Mouse (Mus musculus) kidney, postnatal 25 days (tissue): ENCODE measurements around the gene Ttll2.
A peak's percentile ranks its signal among the peaks of the same experiment; 100 is the strongest.
"Not testable (repeated sequence)": the region's sequence is repeated elsewhere in the genome, so short reads cannot be mapped to it uniquely, and the experiment has no call there.

Experiments used
- DNase-seq, 2 experiments: peaks; one replicate each; pipeline ENCODE4 v3.0.0; 2021; ENCODE audit warnings: mixed read lengths in 2 of 2

Ttll2 gene

DNA sequence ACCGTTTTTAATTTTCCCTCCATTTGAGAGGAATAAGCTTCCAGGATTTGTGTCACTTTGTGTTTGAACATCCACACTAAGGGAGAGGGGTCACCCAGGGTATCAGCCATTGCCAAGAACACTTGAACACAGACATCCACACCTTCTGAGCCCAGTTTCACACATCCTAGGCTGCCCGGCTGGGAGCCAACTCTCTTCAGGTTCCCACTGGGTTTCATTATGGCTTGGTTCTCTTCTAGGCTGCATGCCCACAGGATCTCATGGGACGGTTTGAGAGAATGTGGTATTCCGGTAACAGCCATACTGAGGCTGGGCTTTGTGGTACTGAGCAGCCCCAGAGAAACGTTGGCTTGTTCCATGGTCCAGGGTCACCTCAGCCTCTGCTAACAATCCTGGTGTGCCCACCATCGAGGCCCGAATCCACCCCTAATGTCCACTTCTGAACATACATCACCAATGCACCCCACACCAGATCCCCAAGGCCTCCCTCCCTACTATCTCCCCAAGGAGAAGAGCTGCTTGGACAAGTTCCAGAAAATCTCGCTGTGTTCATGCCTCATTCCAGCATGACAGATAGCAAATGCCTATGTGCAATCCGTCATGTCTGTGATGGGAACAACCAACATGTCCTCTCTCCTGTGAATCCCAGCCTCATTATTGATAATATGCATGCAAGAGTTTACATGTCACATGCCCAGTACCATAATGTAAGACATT, 8.4 kb upstream of the Ttll2 start:
- DNase-seq = not testable (repeated sequence)

DNA sequence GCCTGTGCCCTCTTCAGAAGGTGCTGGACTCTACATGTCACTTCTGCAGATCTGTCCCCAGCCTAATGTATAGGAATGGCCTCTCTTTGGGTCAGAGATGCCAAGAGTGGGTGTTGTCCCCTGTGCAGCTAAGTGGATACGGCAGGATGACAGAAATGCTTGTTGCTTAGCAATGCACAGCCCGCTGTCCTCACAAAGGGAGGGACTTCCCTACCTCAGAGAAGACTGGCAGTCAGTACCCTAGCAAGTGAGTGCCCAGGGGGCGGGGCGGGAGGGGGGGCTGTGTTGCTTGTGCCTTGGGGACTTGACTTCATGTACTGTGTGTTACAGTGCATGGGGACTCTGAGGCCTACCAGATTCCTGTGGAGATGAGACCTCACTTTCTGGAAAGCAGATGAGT, 7.3 kb upstream of the Ttll2 start:
- not testable (repeated sequence) for DNase-seq

DNA sequence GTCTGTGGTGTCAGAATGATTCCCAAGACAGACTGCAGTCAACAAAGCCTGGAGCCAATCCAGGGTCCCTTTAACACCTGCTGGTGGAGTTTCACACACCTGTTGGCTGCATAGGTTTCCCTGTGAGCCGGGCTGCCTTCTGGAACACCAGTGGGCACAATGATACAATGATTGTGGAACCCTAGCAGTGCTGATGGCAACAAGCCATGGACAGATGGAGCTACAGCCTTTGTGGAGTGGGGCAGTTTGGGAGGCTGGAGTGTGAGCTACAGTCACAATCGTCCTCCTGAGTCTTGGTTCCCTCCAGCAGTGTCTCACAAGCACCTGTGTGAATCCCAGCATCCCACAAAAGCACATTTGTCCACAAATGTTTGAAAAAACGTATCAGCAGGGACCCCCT, 3.7 kb downstream of the Ttll2 start:
- DNase-seq = not testable (repeated sequence)

DNA sequence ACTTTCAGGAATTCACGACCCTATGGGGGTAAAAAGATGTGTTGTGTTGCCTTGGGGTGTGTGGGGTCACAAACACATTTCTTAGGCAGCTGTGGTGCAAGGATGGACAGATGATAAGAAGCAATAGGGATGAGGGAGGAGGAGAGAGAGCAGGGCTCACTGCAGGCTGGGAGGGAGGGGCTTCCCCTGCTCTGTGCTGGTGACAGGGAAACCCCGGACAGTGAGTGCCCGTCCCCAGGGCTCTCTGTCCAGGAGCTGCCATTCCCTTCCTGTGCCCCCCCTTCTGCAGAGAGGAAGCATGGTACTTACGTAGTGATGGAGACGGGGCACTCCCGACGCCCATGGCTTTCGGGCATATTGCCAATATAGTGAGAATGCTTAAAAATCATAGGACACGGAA, 15.1 kb downstream of the Ttll2 start:
- not testable (repeated sequence) for DNase-seq

DNA sequence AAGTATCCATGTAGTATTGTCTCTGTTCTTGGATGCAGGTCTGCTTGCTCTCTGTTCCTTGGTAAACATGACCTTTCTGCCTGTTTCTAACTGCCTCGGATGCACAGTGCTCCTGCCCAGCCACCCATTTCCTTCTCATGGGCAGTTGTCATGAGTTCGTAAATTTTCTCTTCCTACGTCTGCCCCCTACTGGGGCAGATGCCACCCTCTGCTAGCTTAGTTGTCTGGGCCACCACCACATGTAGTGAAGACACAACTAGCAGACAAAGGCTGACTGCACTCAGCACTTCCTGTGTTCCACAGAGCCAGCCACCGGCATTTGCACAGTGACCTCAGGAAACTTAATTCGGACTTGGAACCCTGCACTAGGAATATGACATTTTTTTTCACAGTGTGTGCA, 19.8 kb downstream of the Ttll2 start:
- DNase-seq = not testable (repeated sequence)

DNA sequence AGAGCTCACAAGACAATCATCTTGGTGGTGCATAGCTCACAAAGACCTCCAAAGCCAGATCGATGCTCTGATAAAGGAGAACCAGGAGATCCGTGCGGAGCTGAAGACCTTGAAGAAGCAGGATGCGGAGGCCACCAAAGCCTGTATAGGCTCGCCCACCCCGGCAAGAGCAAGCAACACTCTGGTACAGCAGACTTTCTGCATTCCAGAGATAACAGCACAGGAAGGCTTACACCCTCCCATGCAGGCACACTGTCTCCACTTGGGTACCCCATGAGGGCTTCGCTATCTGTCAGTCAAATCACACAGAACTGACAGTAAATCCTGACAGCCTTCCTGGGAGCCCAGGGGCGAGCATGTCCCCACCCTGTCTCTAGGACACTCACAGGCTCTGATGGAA, 26.1 kb downstream of the Ttll2 start:
- not testable (repeated sequence) for DNase-seq

DNA sequence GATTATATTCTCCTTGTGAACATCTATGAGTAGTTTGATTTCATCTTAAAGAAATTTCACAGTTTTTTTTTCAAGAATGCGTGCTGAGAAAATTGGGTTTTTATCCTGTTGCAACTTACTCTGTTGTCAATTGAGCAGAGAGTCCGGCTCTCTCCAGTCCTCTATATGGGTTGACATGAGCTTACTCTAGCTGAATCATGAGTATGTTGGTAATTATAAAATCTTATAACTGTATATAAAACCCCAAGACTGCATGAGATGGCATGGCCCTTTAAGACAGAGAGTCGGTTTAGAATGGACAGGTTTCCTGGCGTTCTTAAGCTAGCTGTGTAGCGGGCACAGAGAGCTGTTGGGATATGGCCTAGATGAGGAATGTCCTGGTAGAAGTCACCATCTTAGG, 28.1 kb downstream of the Ttll2 start, which contains the start of gene Tcp10a:
Gene Tcp10a (plus strand): TSS at position 301 of the 400 bp plus-strand sequence.
- DNase-seq = not testable (repeated sequence)

DNA sequence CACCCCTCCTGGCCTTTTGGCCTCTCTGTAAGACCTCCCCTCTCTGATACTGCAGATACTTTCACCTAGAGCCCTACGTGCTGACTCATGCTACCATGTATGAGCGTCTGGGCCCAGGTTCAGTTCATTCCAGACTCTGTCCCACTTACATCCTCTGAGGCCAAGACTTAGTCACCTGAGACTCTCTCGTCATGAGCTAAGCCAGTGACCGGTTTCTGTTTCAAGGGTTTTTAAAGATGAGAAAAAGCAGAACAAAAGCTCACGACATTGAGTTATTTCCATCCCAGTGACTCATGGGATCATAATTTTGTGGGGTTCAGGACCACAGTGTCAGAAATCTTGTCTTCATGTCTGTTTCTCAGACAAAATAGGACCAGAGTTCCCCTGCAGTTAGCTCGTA, 32.7 kb downstream of the Ttll2 start:
- not testable (repeated sequence) for DNase-seq

DNA sequence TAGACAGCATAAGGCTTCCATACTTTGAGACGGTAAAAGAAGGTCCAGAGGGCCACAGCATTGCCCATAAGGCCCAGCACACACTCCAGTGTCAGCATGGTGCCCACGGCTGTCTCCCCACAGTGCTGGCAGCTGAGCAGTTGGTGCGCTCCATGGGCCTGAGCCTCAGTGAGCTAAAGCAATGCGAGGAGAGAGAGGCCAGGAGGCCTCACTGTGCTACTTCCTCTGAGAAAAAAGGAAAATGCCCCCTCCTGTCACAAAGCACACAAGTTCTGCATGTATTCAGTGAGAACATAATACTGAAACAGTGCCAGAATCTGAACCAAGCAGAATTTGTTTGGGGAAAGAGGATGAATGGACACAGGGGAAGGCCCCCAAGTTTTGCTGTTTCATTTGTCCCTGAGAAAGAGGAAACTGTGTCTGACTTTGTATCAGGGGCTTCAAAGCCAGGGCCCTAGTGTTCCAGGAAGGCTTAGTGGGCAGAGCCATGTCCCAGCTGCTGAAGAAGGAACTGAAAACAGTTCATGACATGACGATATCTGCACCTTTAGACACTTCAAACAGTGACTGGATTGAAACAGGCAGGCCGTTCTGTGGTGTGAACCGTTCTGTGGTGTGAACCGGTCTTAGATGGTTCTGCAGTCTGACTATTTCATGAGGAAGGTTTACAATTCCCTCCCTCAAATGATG, 36.7 kb downstream of the Ttll2 start:
- not testable (repeated sequence) for DNase-seq

DNA sequence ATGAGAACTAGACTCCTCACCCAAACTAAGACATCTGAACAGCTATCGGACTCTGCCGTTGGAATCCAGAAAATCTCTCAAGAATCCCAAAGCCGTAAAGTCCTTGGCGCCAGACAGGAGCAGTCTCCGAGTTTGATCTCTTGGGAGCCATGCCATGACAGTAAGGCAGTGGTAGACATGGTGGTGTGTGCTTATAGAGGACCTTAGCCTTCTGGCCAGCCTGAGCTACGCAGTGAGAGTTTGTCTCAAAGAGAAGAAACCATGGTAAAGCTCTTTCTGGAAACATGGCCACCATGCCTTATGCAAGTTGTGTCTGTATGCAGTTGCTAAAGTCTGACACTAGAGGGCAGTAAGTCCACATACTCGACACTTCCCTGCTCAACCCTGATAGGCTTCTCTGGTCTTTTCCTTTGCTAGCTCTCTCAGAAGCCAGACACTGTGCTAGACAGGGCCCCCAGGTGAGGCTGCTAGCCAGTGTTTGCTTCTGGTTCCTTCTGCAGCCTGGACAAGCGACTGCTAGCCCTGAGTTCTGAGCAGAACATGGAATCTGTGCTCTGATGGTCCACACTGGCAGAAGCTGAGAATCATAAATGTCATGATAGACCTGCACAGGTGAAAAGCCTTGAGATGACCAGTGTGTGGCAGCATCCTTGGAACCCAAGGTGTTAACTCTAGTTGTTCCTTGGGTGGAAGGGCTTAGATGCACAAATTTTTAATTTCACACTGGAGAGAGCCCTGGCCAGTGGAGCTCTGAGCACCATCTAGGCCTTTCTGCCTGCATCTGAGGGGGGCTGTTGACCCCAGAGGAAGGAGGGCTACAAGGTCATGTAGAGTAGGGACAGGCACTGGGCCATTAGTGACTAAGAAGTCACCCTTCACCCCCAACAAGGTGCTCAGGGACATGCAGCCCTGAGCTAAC, 46.0 kb downstream of the Ttll2 start:
- peak in 1 of 2 experiments; percentile 32 for DNase-seq
